In genomic region chr1:154786243-154786669, GRCm38 (mm10) we compare ENCODE assay signal across 8 mouse cellular contexts.
A peak's percentile ranks its signal among the peaks of the same experiment; 100 is the strongest.
DNase-seq lines count a peak whose midpoint lies in the region; ATAC-seq and TF ChIP-seq lines count a peak whose summit lies in the region.

No protein-coding gene starts in this region.

- DNase-seq in 3T3-L1 (ENCODE audit: low read depth, low spot score): peak; percentile 91
- DNase-seq in adrenal gland, postnatal 25 days: peak; percentile 61
- DNase-seq in heart, adult 2 months: peak; percentile 68 to 73
- DNase-seq in kidney, adult 2 months: peak; percentile 83
- DNase-seq in limb, embryonic 11.5 days (ENCODE audit: low spot score): peak; percentile 87
- DNase-seq in spleen, adult 18-20 months: peak; percentile 54 to 76

- TF ChIP-seq POLR2A in heart, adult 2 months (IDR thresholded peaks at IDR 0.05; ENCODE audit: insufficient read depth, low read depth, low read length): no peak
- TF ChIP-seq POLR2A in kidney, adult 2 months (IDR thresholded peaks at IDR 0.05; ENCODE audit: low read depth, low read length): no peak

- no peak overlapping the region for H3K27ac ChIP-seq in embryonic facial prominence, embryonic 13.5 days
- H3K27ac ChIP-seq in heart, adult 2 months: no peak overlapping the region
- H3K27ac ChIP-seq in kidney, adult 2 months (ENCODE audit: insufficient read depth, low read depth, low read length): no peak overlapping the region
- no peak overlapping the region for H3K27ac ChIP-seq in limb, embryonic 11.5 days (replicated peaks; ENCODE audit: low read depth, low read length)
- H3K27ac ChIP-seq in midbrain, embryonic 15.5 days: no peak overlapping the region

- H3K27me3 ChIP-seq in embryonic facial prominence, embryonic 13.5 days: peaks cover 33% of the 10 kb centered on the region
- no peaks in the 10 kb centered on the region for H3K27me3 ChIP-seq in heart, adult 2 months (ENCODE audit: control insufficient read depth, insufficient read depth, low read length)
- no peaks in the 10 kb centered on the region for H3K27me3 ChIP-seq in kidney, adult 2 months (replicated peaks; ENCODE audit: control insufficient read depth, insufficient read depth, low read length)
- H3K27me3 ChIP-seq in limb, embryonic 11.5 days (ENCODE audit: control insufficient read depth, insufficient read depth, low read length): no peaks in the 10 kb centered on the region
- no peaks in the 10 kb centered on the region for H3K27me3 ChIP-seq in midbrain, embryonic 15.5 days (replicated peaks)

- H3K4me2 ChIP-seq in embryonic facial prominence, embryonic 13.5 days: peak overlapping the region; percentile 35
- H3K4me2 ChIP-seq in limb, embryonic 11.5 days (ENCODE audit: low read depth, severe bottlenecking): no peak overlapping the region
- H3K4me2 ChIP-seq in midbrain, embryonic 15.5 days: no peak overlapping the region

- peaks cover 8% of the 10 kb centered on the region; the same call in 1 of the 2 replicates for H3K4me1 ChIP-seq in embryonic facial prominence, embryonic 13.5 days
- H3K4me1 ChIP-seq in heart, adult 2 months (ENCODE audit: control insufficient read depth, insufficient read depth, low read length): no peaks in the 10 kb centered on the region
- H3K4me1 ChIP-seq in kidney, adult 2 months (ENCODE audit: control insufficient read depth, insufficient read depth, low read length): no peaks in the 10 kb centered on the region
- H3K4me1 ChIP-seq in limb, embryonic 11.5 days (ENCODE audit: control insufficient read depth, insufficient read depth, low read length): no peaks in the 10 kb centered on the region
- peaks cover 14% of the 10 kb centered on the region for H3K4me1 ChIP-seq in midbrain, embryonic 15.5 days

- 0 out of 2 replicates have a peak, but pooled peaks have one; percentile 44 for ATAC-seq in embryonic facial prominence, embryonic 13.5 days (ENCODE audit: insufficient number of reproducible peaks, insufficient read depth, low FRiP score, low TSS enrichment, low read depth)
- ATAC-seq in limb, embryonic 11.5 days (ENCODE audit: insufficient number of reproducible peaks, low FRiP score, low TSS enrichment, low read depth): peak; percentile 44; the same call in 1 of the 2 replicates
- ATAC-seq in midbrain, embryonic 15.5 days (replicated peaks): peak; percentile 62

- intact Hi-C loops in heart, adult 2 months (cut with DNase I): loop anchor here (10.0 kb wide), 1 partner anchor 449 kb away; no protein-coding TSS in a partner anchor

- TF ChIP-seq EP300 in heart, adult 2 months (IDR thresholded peaks at IDR 0.05; ENCODE audit: insufficient read depth, low read depth, low read length): peak; percentile 62; the same call in 1 of the 2 replicates

- no peaks in the 10 kb centered on the region for H3K36me3 ChIP-seq in embryonic facial prominence, embryonic 13.5 days
- no peaks in the 10 kb centered on the region for H3K36me3 ChIP-seq in heart, adult 2 months (ENCODE audit: control insufficient read depth, insufficient read depth, low read length)
- H3K36me3 ChIP-seq in kidney, adult 2 months (ENCODE audit: control insufficient read depth, insufficient read depth, low read length): no peaks in the 10 kb centered on the region
- H3K36me3 ChIP-seq in limb, embryonic 11.5 days (ENCODE audit: control insufficient read depth, insufficient read depth, low read length): no peaks in the 10 kb centered on the region
- H3K36me3 ChIP-seq in midbrain, embryonic 15.5 days (replicated peaks): no peaks in the 10 kb centered on the region

- no peak overlapping the region for H3K4me3 ChIP-seq in embryonic facial prominence, embryonic 13.5 days
- no peak overlapping the region for H3K4me3 ChIP-seq in heart, adult 2 months
- no peak overlapping the region for H3K4me3 ChIP-seq in kidney, adult 2 months (ENCODE audit: insufficient read depth, low read depth, low read length)
- no peak overlapping the region for H3K4me3 ChIP-seq in limb, embryonic 11.5 days (ENCODE audit: low read depth, low read length)
- H3K4me3 ChIP-seq in midbrain, embryonic 15.5 days: no peak overlapping the region

- 4% methylated on average over 4 of the region's 4 CpGs for WGBS in embryonic facial prominence, embryonic 13.5 days
- WGBS in heart, adult 2 months: 2% methylated on average over 4 of the region's 4 CpGs
- WGBS in kidney, adult 2 months: 3% methylated on average over 4 of the region's 4 CpGs
- 6% methylated on average over 4 of the region's 4 CpGs for whole genome bisulfite sequencing in limb, embryonic 11.5 days
- 4% methylated on average over 4 of the region's 4 CpGs for WGBS in midbrain, embryonic 15.5 days

- H3K79me2 ChIP-seq in heart, adult 2 months (replicated peaks; ENCODE audit: control insufficient read depth, insufficient read depth, low read length): no peaks in the 10 kb centered on the region

- H3K9ac ChIP-seq in embryonic facial prominence, embryonic 13.5 days: 0 out of 2 replicates have a peak overlapping the region, but pooled peaks have one; percentile 17
- no peak overlapping the region for H3K9ac ChIP-seq in heart, adult 2 months (ENCODE audit: low read depth, low read length)
- H3K9ac ChIP-seq in limb, embryonic 11.5 days (ENCODE audit: low read length): no peak overlapping the region
- no peak overlapping the region for H3K9ac ChIP-seq in midbrain, embryonic 15.5 days

- no peaks in the 10 kb centered on the region for H3K9me3 ChIP-seq in embryonic facial prominence, embryonic 13.5 days
- H3K9me3 ChIP-seq in limb, embryonic 11.5 days (ENCODE audit: control insufficient read depth, low read length): no peaks in the 10 kb centered on the region
- H3K9me3 ChIP-seq in midbrain, embryonic 15.5 days: no peaks in the 10 kb centered on the region

- peak; percentile 98; the same call in 1 of the 2 replicates for TF ChIP-seq CTCF in heart, adult 2 months (IDR thresholded peaks at IDR 0.05)
- TF ChIP-seq CTCF in kidney, adult 2 months (conservative IDR thresholded peaks at IDR 0.05; ENCODE audit: insufficient read depth, insufficient read length, low read depth, low read length): peak; percentile 91
